Mouse (Mus musculus): ENCODE data around the gene Srsf2. TPM values are rescaled to one million over a fixed set of nuclear protein-coding genes. Genes with fewer than 3 reads are reported as not detected.

The Srsf2 gene
- total RNA-seq, 1 experiment, result 361 TPM

DNA sequence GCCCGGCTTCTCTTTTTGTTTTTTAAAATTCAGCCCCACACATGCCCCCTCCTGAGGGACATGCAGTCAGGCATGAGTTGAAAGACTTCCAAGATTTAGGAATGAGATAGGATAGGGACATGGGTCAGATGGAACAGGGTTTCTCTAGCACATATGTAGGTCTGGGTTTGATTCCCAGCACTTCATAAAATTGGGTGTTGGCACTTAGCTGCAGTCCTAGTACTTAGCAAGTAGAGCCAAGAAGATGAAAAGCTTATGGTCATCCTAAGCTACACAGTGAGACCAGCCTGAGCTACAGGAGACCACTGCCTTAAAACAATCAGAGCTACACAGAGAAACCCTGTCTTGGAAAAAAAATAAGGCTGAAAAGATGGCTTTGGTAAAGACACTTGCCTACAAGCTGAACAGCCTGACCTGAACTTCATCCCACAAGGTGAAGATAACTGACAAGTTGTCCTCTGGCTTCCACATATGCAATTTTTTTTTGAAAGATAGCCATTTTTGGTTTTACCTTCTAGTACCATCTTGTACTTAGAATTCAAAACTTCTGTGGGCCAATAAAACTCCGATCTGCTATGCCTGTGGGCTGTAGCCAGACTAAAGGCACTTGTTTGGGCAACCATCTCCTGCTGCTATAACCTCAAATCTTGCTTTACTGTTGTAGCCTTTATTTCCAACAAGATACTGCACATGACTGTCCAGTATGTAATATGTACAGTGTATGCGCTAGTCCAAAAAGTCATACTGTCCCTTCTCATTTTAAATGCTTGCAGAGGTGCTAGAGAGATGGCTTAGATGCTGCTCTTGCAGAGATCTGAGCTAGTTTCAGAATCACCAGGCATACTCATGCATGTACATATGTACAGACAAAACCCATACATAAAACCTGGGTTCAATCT is 5.5 kb downstream of the Srsf2 start:
- TF ChIP-seq CHD2 (IDR thresholded peaks at IDR 0.05; ENCODE audit: low read depth, low read length) (no peak; the same call in 1 of the 2 replicates), ZC3H11A (IDR thresholded peaks at IDR 0.05; ENCODE audit: borderline replicate concordance, low read depth, low read length) (no peak), HCFC1 (IDR thresholded peaks at IDR 0.05; ENCODE audit: borderline replicate concordance, insufficient read depth, low read length) (no peak), ZNF384 (IDR thresholded peaks at IDR 0.05; ENCODE audit: low read depth, low read length) (no peak), MAFK (IDR thresholded peaks at IDR 0.05; ENCODE audit: insufficient read depth, low read depth, low read length) (no peak)
- H3K9ac ChIP-seq (ENCODE audit: insufficient read depth, low read depth, low read length, poor library complexity, severe bottlenecking), result no peak overlapping the region
- DNase-seq (ENCODE audit: low read depth, low spot score), result no peak
- H3K4me3 ChIP-seq (ENCODE audit: insufficient read depth in 1 of 2, low read depth in 1 of 2, low read length in 2 of 2, poor library complexity in 1 of 2, severe bottlenecking in 1 of 2), result no peak overlapping the region
- peaks cover 25% of the 10 kb centered on the region for H3K36me3 ChIP-seq (ENCODE audit: control insufficient read depth, insufficient read depth, low read length, poor library complexity, severe bottlenecking)
- H3K9me3 ChIP-seq (ENCODE audit: control insufficient read depth, insufficient read depth, low read depth, low read length), result no peaks in the 10 kb centered on the region
- no peak overlapping the region for H3K27ac ChIP-seq (ENCODE audit: insufficient read depth, low read depth, low read length, poor library complexity, severe bottlenecking)
- in situ Hi-C loops (cut with MboI; ENCODE audit: low sequenced_read_pairs in 2 of 2, unreplicated experiment in 2 of 2), result no loop called here
- H3K4me1 ChIP-seq (ENCODE audit: control insufficient read depth in 2 of 2, insufficient read depth in 2 of 2, low read length in 2 of 2, poor library complexity in 1 of 2), result no peaks in the 10 kb centered on the region

DNA sequence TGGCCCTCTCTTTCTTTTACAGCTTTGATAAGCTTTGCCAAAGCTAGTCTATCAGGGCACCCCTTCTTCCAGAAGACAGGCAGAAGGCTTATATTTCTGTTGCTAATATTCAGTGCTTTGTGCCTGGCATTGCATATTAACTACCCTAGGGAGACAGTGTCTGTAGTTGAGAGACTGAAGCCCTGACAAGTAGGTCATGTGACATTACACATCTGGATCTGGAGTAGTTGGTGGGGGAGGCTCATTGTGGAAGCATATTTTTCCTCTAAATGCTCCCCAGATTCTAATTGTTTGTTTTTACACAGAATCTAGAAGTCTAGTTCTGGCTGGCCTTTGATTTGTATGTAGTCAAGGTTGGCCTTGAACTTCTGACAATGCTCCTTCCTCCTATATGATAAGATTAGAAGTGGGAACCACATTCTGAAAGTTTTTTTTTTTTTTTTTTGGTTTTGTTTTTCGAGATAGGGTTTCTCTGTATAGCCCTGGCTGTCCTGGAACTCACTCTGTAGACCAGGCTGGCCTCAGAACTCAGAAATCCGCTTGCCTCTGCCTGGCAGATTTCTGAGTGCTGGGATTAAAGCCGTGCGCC is 6.2 kb downstream of the Srsf2 start:
- Histone ChIP-seq H3K36me3 (ENCODE audit: control insufficient read depth, insufficient read depth, low read length, poor library complexity, severe bottlenecking) (peaks cover 20% of the 10 kb centered on the region), H3K4me1 (ENCODE audit: control insufficient read depth in 2 of 2, insufficient read depth in 2 of 2, low read length in 2 of 2, poor library complexity in 1 of 2) (no peaks in the 10 kb centered on the region), H3K9ac (ENCODE audit: insufficient read depth, low read depth, low read length, poor library complexity, severe bottlenecking) (no peak overlapping the region), H3K9me3 (ENCODE audit: control insufficient read depth, insufficient read depth, low read depth, low read length) (no peaks in the 10 kb centered on the region), H3K4me3 (ENCODE audit: insufficient read depth in 1 of 2, low read depth in 1 of 2, low read length in 2 of 2, poor library complexity in 1 of 2, severe bottlenecking in 1 of 2) (no peak overlapping the region), H3K27ac (ENCODE audit: insufficient read depth, low read depth, low read length, poor library complexity, severe bottlenecking) (no peak overlapping the region)
- in situ Hi-C loops (cut with MboI; ENCODE audit: low sequenced_read_pairs in 2 of 2, unreplicated experiment in 2 of 2), result no loop called here
- no peak for DNase-seq (ENCODE audit: low read depth, low spot score)
- TF ChIP-seq HCFC1 (IDR thresholded peaks at IDR 0.05; ENCODE audit: borderline replicate concordance, insufficient read depth, low read length) (no peak), CHD2 (IDR thresholded peaks at IDR 0.05; ENCODE audit: low read depth, low read length) (no peak), ZNF384 (IDR thresholded peaks at IDR 0.05; ENCODE audit: low read depth, low read length) (peak; percentile 19; the same call in 1 of the 2 replicates), MAFK (IDR thresholded peaks at IDR 0.05; ENCODE audit: insufficient read depth, low read depth, low read length) (no peak), ZC3H11A (IDR thresholded peaks at IDR 0.05; ENCODE audit: borderline replicate concordance, low read depth, low read length) (no peak)

- in situ Hi-C loops (cut with MboI; ENCODE audit: low sequenced_read_pairs in 2 of 2, unreplicated experiment in 2 of 2), result no loop called here
- Histone ChIP-seq H3K4me3 (ENCODE audit: insufficient read depth in 1 of 2, low read depth in 1 of 2, low read length in 2 of 2, poor library complexity in 1 of 2, severe bottlenecking in 1 of 2) (peak within 1 kb of the TSS; percentile 72 to 86), H3K9ac (ENCODE audit: insufficient read depth, low read depth, low read length, poor library complexity, severe bottlenecking) (peak within 1 kb of the TSS; percentile 79), H3K9me3 (ENCODE audit: control insufficient read depth, insufficient read depth, low read depth, low read length) (no peaks in the 10 kb centered on the region), H3K36me3 (ENCODE audit: control insufficient read depth, insufficient read depth, low read length, poor library complexity, severe bottlenecking) (peaks cover 25% of the 10 kb centered on the region), H3K27ac (ENCODE audit: insufficient read depth, low read depth, low read length, poor library complexity, severe bottlenecking) (peak within 1 kb of the TSS; percentile 68), H3K4me1 (ENCODE audit: control insufficient read depth in 2 of 2, insufficient read depth in 2 of 2, low read length in 2 of 2, poor library complexity in 1 of 2) (peaks cover 2 to 9% of the 10 kb centered on the region in 2 experiments; a peak in 1 of 4 replicates)
- DNase-seq (ENCODE audit: low read depth, low spot score), result peak; percentile 88
- TF ChIP-seq HCFC1 (IDR thresholded peaks at IDR 0.05; ENCODE audit: borderline replicate concordance, insufficient read depth, low read length) (peak; percentile 81), ZC3H11A (IDR thresholded peaks at IDR 0.05; ENCODE audit: borderline replicate concordance, low read depth, low read length) (no peak), MAFK (IDR thresholded peaks at IDR 0.05; ENCODE audit: insufficient read depth, low read depth, low read length) (no peak), CHD2 (IDR thresholded peaks at IDR 0.05; ENCODE audit: low read depth, low read length) (no peak), ZNF384 (IDR thresholded peaks at IDR 0.05; ENCODE audit: low read depth, low read length) (no peak)
These were observed 9.3 kb downstream of the Srsf2 start, which contains the start of the genes Mettl23 and Jmjd6 for GRCm38 (mm10) chr11:116843261-116844233. Gene Mettl23 (plus strand): TSS chr11:116843278. Gene Jmjd6 (minus strand): TSS chr11:116843449.

Measured in ES-E14 (cell line).